Mouse (Mus musculus) midbrain, embryonic 13.5 days (tissue): ENCODE measurements around the gene Gng4. TPM values are rescaled to one million over a fixed set of nuclear protein-coding genes. Genes with fewer than 3 reads are reported as not detected.
A peak's percentile ranks its signal among the peaks of the same experiment; 100 is the strongest.
"Not testable (repeated sequence)": the region's sequence is repeated elsewhere in the genome, so short reads cannot be mapped to it uniquely, and the experiment has no call there.

Experiments
- ATAC-seq: fragments of 200-750 bp; cut with Nextera tagmentation; 2 replicates; pipeline ENCODE4 v1.8.0; 2017; ENCODE audit warnings: mild to moderate bottlenecking, moderate TSS enrichment, moderate library complexity
- H3K27ac ChIP-seq: fragments of 300-500 bp; sonication (generic); 2 replicates; pipeline ENCODE4 v1.5.1; 2015; ENCODE audit warnings: inconsistent platforms, mild to moderate bottlenecking, moderate library complexity
- H3K27me3 ChIP-seq: fragments of 300-500 bp; sonication (generic); 2 replicates; pipeline ENCODE4 v1.6.1; 2015; ENCODE audit warnings: mild to moderate bottlenecking, inconsistent platforms
- H3K36me3 ChIP-seq: fragments of 300-500 bp; sonication (generic); 2 replicates; pipeline ENCODE4 v1.6.1; 2015; ENCODE audit warnings: mild to moderate bottlenecking, inconsistent platforms
- H3K4me1 ChIP-seq: fragments of 300-500 bp; sonication (generic); replicated peaks from 2 replicates; pipeline ENCODE4 v1.6.1; 2015; ENCODE audit warnings: inconsistent platforms
- H3K4me2 ChIP-seq: fragments of 300-500 bp; sonication (generic); replicated peaks from 2 replicates; pipeline ENCODE4 v1.6.1; 2015; ENCODE audit warnings: moderate library complexity, mild to moderate bottlenecking, inconsistent platforms
- H3K4me3 ChIP-seq: fragments of 300-500 bp; sonication (generic); replicated peaks from 2 replicates; pipeline ENCODE4 v1.5.1; 2015; ENCODE audit warnings: mild to moderate bottlenecking, inconsistent platforms
- H3K9ac ChIP-seq: fragments of 300-500 bp; sonication (generic); replicated peaks from 2 replicates; pipeline ENCODE4 v1.6.1; 2015; ENCODE audit warnings: mild to moderate bottlenecking, inconsistent platforms
- H3K9me3 ChIP-seq: fragments of 300-500 bp; sonication (generic); 2 replicates; pipeline ENCODE4 v1.6.1; 2016; ENCODE audit warnings: mild to moderate bottlenecking, inconsistent platforms
- WGBS: fragments of 180-500 bp; shearing (Covaris S2); methylation state at CpG from one replicate; pipeline ENCODE4 v1.1.7; 2015; 5-methylcytosine and 5-hydroxymethylcytosine counted together
- polyA plus RNA-seq: library from polyadenylated mRNA; unstranded; fragments of >200 nt; fragmentation: Nextera tagmentation; extraction: Ambion mirVana; gene quantifications from 2 replicates; pipeline ENCODE4 v1.2.1, GENCODE M21; 2015

Gene Gng4
- polyA plus RNA-seq, 1 experiment from 2014 or later, result 14.3 TPM

GRCm38 (mm10) chr13:13784981-13785783 is 1.3 kb downstream of the Gng4 start:
- H3K4me3 ChIP-seq, result peak overlapping the region; percentile 58
- H3K4me1 ChIP-seq, result peaks cover 23% of the 10 kb centered on the region
- H3K27me3 ChIP-seq, result peaks cover 48% of the 10 kb centered on the region
- WGBS, result under 1% methylated on average over 30 of the region's 30 CpGs
- no peak overlapping the region for H3K27ac ChIP-seq
- peak overlapping the region; percentile 69 for H3K9ac ChIP-seq
- no peaks in the 10 kb centered on the region for H3K9me3 ChIP-seq
- peak; percentile 28 for ATAC-seq
- H3K36me3 ChIP-seq, result no peaks in the 10 kb centered on the region
- H3K4me2 ChIP-seq, result peak overlapping the region; percentile 87

GRCm38 (mm10) chr13:13786971-13787370 is 3.1 kb downstream of the Gng4 start:
- Histone ChIP-seq H3K4me3 (no peak overlapping the region), H3K4me2 (no peak overlapping the region), H3K27ac (no peak overlapping the region), H3K36me3 (no peaks in the 10 kb centered on the region), H3K27me3 (peaks cover 42% of the 10 kb centered on the region), H3K9me3 (no peaks in the 10 kb centered on the region), H3K9ac (no peak overlapping the region), H3K4me1 (peaks cover 23% of the 10 kb centered on the region)
- WGBS, result 87% methylated on average over 6 of the region's 6 CpGs
- ATAC-seq, result no peak

GRCm38 (mm10) chr13:13788070-13788469 is 4.2 kb downstream of the Gng4 start:
- H3K4me2 ChIP-seq, result no peak overlapping the region
- H3K4me1 ChIP-seq, result peaks cover 23% of the 10 kb centered on the region
- H3K27me3 ChIP-seq, result peaks cover 33% of the 10 kb centered on the region
- H3K9ac ChIP-seq, result no peak overlapping the region
- WGBS, result 91% methylated on average over 4 of the region's 4 CpGs
- no peak overlapping the region for H3K27ac ChIP-seq
- no peak overlapping the region for H3K4me3 ChIP-seq
- ATAC-seq, result no peak
- no peaks in the 10 kb centered on the region for H3K36me3 ChIP-seq
- no peaks in the 10 kb centered on the region for H3K9me3 ChIP-seq

- Histone ChIP-seq H3K27ac (no peak overlapping the region), H3K36me3 (no peaks in the 10 kb centered on the region), H3K9me3 (no peaks in the 10 kb centered on the region), H3K9ac (no peak overlapping the region), H3K27me3 (no peaks in the 10 kb centered on the region), H3K4me2 (no peak overlapping the region), H3K4me1 (no peaks in the 10 kb centered on the region), H3K4me3 (no peak overlapping the region)
- 92% methylated on average over 3 of the region's 3 CpGs for WGBS
- ATAC-seq, result no peak
Measured at GRCm38 (mm10) chr13:13791981-13792380, 8.1 kb downstream of the Gng4 start.

- Histone ChIP-seq H3K4me1 (no peaks in the 10 kb centered on the region), H3K36me3 (no peaks in the 10 kb centered on the region), H3K4me2 (no peak overlapping the region), H3K9ac (no peak overlapping the region), H3K27me3 (no peaks in the 10 kb centered on the region), H3K4me3 (no peak overlapping the region), H3K27ac (no peak overlapping the region), H3K9me3 (no peaks in the 10 kb centered on the region)
- WGBS, result 28% methylated on average over 5 of the region's 5 CpGs
- no peak for ATAC-seq
Measured at GRCm38 (mm10) chr13:13795166-13795832, 11.4 kb downstream of the Gng4 start.

- 94% methylated on average over 1 of the region's 1 CpGs for WGBS
Measured at GRCm38 (mm10) chr13:13796082-13796481, 12.2 kb downstream of the Gng4 start.

GRCm38 (mm10) chr13:13797816-13798215 is 14.0 kb downstream of the Gng4 start:
- WGBS, result 94% methylated on average over 12 of the region's 12 CpGs
- H3K36me3 ChIP-seq, ATAC-seq, H3K4me1 ChIP-seq, H3K4me3 ChIP-seq, H3K27ac ChIP-seq, H3K4me2 ChIP-seq, H3K9me3 ChIP-seq, H3K9ac ChIP-seq, H3K27me3 ChIP-seq: not testable (repeated sequence)

More at GRCm38 (mm10) chr13:13796082-13796481, 12.2 kb downstream of the Gng4 start:
- no peak overlapping the region for H3K9ac ChIP-seq
- no peaks in the 10 kb centered on the region for H3K36me3 ChIP-seq
- no peak for ATAC-seq
- no peaks in the 10 kb centered on the region for H3K9me3 ChIP-seq
- no peak overlapping the region for H3K4me2 ChIP-seq
- no peak overlapping the region for H3K27ac ChIP-seq
- no peaks in the 10 kb centered on the region for H3K27me3 ChIP-seq
- no peak overlapping the region for H3K4me3 ChIP-seq
- no peaks in the 10 kb centered on the region for H3K4me1 ChIP-seq

GRCm38 (mm10) chr13:13798775-13799174 is 14.9 kb downstream of the Gng4 start:
- no peak overlapping the region for H3K4me2 ChIP-seq
- ATAC-seq, result no peak; the same call in 1 of the 2 replicates
- no peak overlapping the region for H3K27ac ChIP-seq
- no peaks in the 10 kb centered on the region for H3K4me1 ChIP-seq
- H3K27me3 ChIP-seq, result no peaks in the 10 kb centered on the region
- 71% methylated on average over 8 of the region's 8 CpGs for WGBS
- H3K9me3 ChIP-seq, result no peaks in the 10 kb centered on the region
- no peak overlapping the region for H3K4me3 ChIP-seq
- H3K9ac ChIP-seq, result no peak overlapping the region
- H3K36me3 ChIP-seq, result no peaks in the 10 kb centered on the region

GRCm38 (mm10) chr13:13808337-13809132 is 24.7 kb downstream of the Gng4 start:
- Histone ChIP-seq H3K4me2 (no peak overlapping the region), H3K9me3 (no peaks in the 10 kb centered on the region), H3K27me3 (no peaks in the 10 kb centered on the region), H3K4me3 (no peak overlapping the region), H3K9ac (no peak overlapping the region), H3K36me3 (no peaks in the 10 kb centered on the region), H3K4me1 (0 out of 2 replicates have a peak, but pooled peaks cover 6% of the 10 kb centered on the region), H3K27ac (no peak overlapping the region)
- peak; percentile 64 for ATAC-seq
- WGBS, result 34% methylated on average over 11 of the region's 11 CpGs

- Histone ChIP-seq H3K4me1 (0 out of 2 replicates have a peak, but pooled peaks cover 6% of the 10 kb centered on the region), H3K4me3 (no peak overlapping the region), H3K27me3 (no peaks in the 10 kb centered on the region), H3K9ac (no peak overlapping the region), H3K36me3 (no peaks in the 10 kb centered on the region), H3K27ac (no peak overlapping the region), H3K4me2 (no peak overlapping the region), H3K9me3 (no peaks in the 10 kb centered on the region)
- no peak for ATAC-seq
- WGBS, result 88% methylated on average over 7 of the region's 7 CpGs
Measured at GRCm38 (mm10) chr13:13810885-13811284, 27.0 kb downstream of the Gng4 start.

- Histone ChIP-seq H3K4me3 (no peak overlapping the region), H3K27me3 (no peaks in the 10 kb centered on the region), H3K9ac (no peak overlapping the region), H3K36me3 (no peaks in the 10 kb centered on the region), H3K27ac (no peak overlapping the region), H3K9me3 (no peaks in the 10 kb centered on the region), H3K4me2 (no peak overlapping the region), H3K4me1 (no peaks in the 10 kb centered on the region)
- ATAC-seq, result no peak
- 93% methylated on average over 3 of the region's 3 CpGs for WGBS
Measured at GRCm38 (mm10) chr13:13818696-13819095, 34.8 kb downstream of the Gng4 start.
